Mouse (Mus musculus): ENCODE data around the gene Gsk3b.

- TF ChIP-seq CTCF (IDR thresholded peaks at IDR 0.05; ENCODE audit: low read depth, low read length): no peak
- TF ChIP-seq GATA1 (IDR thresholded peaks at IDR 0.05; ENCODE audit: borderline replicate concordance, low read length): no peak
- no peak for TF ChIP-seq TAL1 (conservative IDR thresholded peaks at IDR 0.05; ENCODE audit: low read depth, low read length)
- no peak for TF ChIP-seq POLR2AphosphoS5 (IDR thresholded peaks at IDR 0.05; ENCODE audit: insufficient replicate concordance, low read depth, low read length)
- no peak for TF ChIP-seq GATA2 (IDR thresholded peaks at IDR 0.05; ENCODE audit: borderline replicate concordance, low read depth, low read length)
Measured at GRCm38 (mm10) chr16:38255927-38256326, 167.1 kb downstream of the Gsk3b start.
